Mouse (Mus musculus) urinary bladder, adult 2 months (tissue): Measurements from ENCODE around the gene Mpeg1. TPM values are rescaled to one million over a fixed set of nuclear protein-coding genes. Genes with fewer than 3 reads are reported as not detected.

Source experiments
- DNase-seq: peaks from one replicate; pipeline ENCODE4 v3.0.0; 2022; ENCODE audit warnings: low spot score
- polyA plus RNA-seq: library from polyadenylated mRNA; depleted of rRNA; stranded (reverse); fragments of >200 nt; gene quantifications from 2 replicates; pipeline ENCODE4 v1.2.3, GENCODE M21; 2012

The Mpeg1 gene
- polyA plus RNA-seq, 1 experiment = 11.6 TPM

- no peak for DNase-seq
Observed at GRCm38 (mm10) chr19:12465530-12466144, 5.1 kb downstream of the Mpeg1 start.

- DNase-seq = no peak
Observed at GRCm38 (mm10) chr19:12466204-12466603, 5.6 kb downstream of the Mpeg1 start.

- DNase-seq = no peak
Observed at GRCm38 (mm10) chr19:12467436-12467835, 6.9 kb downstream of the Mpeg1 start.

GRCm38 (mm10) chr19:12471866-12472265 is 11.3 kb downstream of the Mpeg1 start:
- DNase-seq = no peak

- no peak for DNase-seq
Observed at GRCm38 (mm10) chr19:12472381-12472976, 11.9 kb downstream of the Mpeg1 start.

- DNase-seq = no peak
Observed at GRCm38 (mm10) chr19:12473201-12473641, 12.6 kb downstream of the Mpeg1 start.

GRCm38 (mm10) chr19:12473951-12474350 is 13.4 kb downstream of the Mpeg1 start:
- no peak for DNase-seq

GRCm38 (mm10) chr19:12475380-12476250 is 15.0 kb downstream of the Mpeg1 start:
- peak; percentile 73 for DNase-seq

- DNase-seq = no peak
Observed at GRCm38 (mm10) chr19:12476721-12477270, 16.2 kb downstream of the Mpeg1 start.

GRCm38 (mm10) chr19:12478369-12478768 is 17.8 kb downstream of the Mpeg1 start:
- DNase-seq = no peak

GRCm38 (mm10) chr19:12483782-12484181 is 23.2 kb downstream of the Mpeg1 start:
- no peak for DNase-seq

GRCm38 (mm10) chr19:12484210-12484609 is 23.6 kb downstream of the Mpeg1 start:
- DNase-seq = no peak

- no peak for DNase-seq
Observed at GRCm38 (mm10) chr19:12485223-12485622, 24.6 kb downstream of the Mpeg1 start.

- DNase-seq = no peak
Observed at GRCm38 (mm10) chr19:12485631-12486030, 25.1 kb downstream of the Mpeg1 start.

GRCm38 (mm10) chr19:12486875-12487274 is 26.3 kb downstream of the Mpeg1 start:
- DNase-seq = no peak

GRCm38 (mm10) chr19:12487511-12488204 is 27.1 kb downstream of the Mpeg1 start:
- no peak for DNase-seq

- peak; percentile 56 for DNase-seq
Observed at GRCm38 (mm10) chr19:12488205-12488966, 27.8 kb downstream of the Mpeg1 start.

- DNase-seq = no peak
Observed at GRCm38 (mm10) chr19:12488969-12489674, 28.5 kb downstream of the Mpeg1 start.

GRCm38 (mm10) chr19:12489675-12490570 is 29.3 kb downstream of the Mpeg1 start:
- DNase-seq = no peak
